Mouse (Mus musculus) C2C12 (cell line): ENCODE results near the gene Dusp19.

Experiments
- CEBPB ChIP-seq: IDR thresholded peaks from one replicate; pipeline ENCODE4 v1.6.1; 2011; ENCODE audit warnings: low read depth, mild to moderate bottlenecking, control low read depth, moderate library complexity
- CTCF ChIP-seq: IDR thresholded peaks from one replicate; pipeline ENCODE4 v1.5.1; 2011; ENCODE audit not compliant: control insufficient read depth, insufficient read depth, insufficient read length
- MAX ChIP-seq: IDR thresholded peaks from one replicate; pipeline ENCODE4 v1.6.1; 2011; ENCODE audit warnings: mild to moderate bottlenecking, control low read depth
- MYOD1 ChIP-seq: IDR thresholded peaks from one replicate; pipeline ENCODE4 v1.6.1; 2011; ENCODE audit warnings: low read depth; ENCODE audit not compliant: control insufficient read depth, insufficient read length
- MYOG ChIP-seq: IDR thresholded peaks from one replicate; pipeline ENCODE4 v1.6.1; 2011; ENCODE audit not compliant: control insufficient read depth, insufficient read length; ENCODE audit errors: extremely low read depth
- USF1 ChIP-seq: IDR thresholded peaks from one replicate; pipeline ENCODE4 v1.6.1; 2011; ENCODE audit warnings: low read depth, mild to moderate bottlenecking, control low read depth, moderate library complexity

- no peak for TF ChIP-seq CTCF
- TF ChIP-seq MYOG = no peak
- no peak for TF ChIP-seq MAX
- no peak for TF ChIP-seq MYOD1
- TF ChIP-seq CEBPB = no peak
- TF ChIP-seq USF1 = no peak
Observed at GRCm38 (mm10) chr2:80599850-80600249, 17.0 kb upstream of the Dusp19 start.
